Mouse (Mus musculus) gastrocnemius, postnatal 10 days (tissue): Measurements from ENCODE around the gene Zfp64. TPM values are rescaled to one million over a fixed set of nuclear protein-coding genes. Genes with fewer than 3 reads are reported as not detected.
"Not testable (repeated sequence)": the region's sequence is repeated elsewhere in the genome, so short reads cannot be mapped to it uniquely, and the experiment has no call there.

ENCODE experiments used
- DNase-seq: peaks from one replicate; pipeline ENCODE4 v3.0.0; 2021; ENCODE audit warnings: mixed read lengths
- total RNA-seq, 2 experiments: library from RNA; stranded (reverse); gene quantifications; 2 replicates each; pipeline ENCODE4 v1.2.3; 2021

Gene Zfp64
- total RNA-seq, 2 experiments from 2014 or later, result 9.0 to 10.8 TPM

GRCm38 (mm10) chr2:168894738-168895137 lies 60.6 kb downstream of the Zfp64 start:
- DNase-seq, result no peak

- no peak for DNase-seq
Observed at GRCm38 (mm10) chr2:168892057-168892456, 63.3 kb downstream of the Zfp64 start.

- DNase-seq, result no peak
Observed at GRCm38 (mm10) chr2:168884641-168885040, 70.7 kb downstream of the Zfp64 start.

- no peak for DNase-seq
Observed at GRCm38 (mm10) chr2:168882997-168883396, 72.4 kb downstream of the Zfp64 start.

- no peak for DNase-seq
Observed at GRCm38 (mm10) chr2:168881927-168882326, 73.5 kb downstream of the Zfp64 start.

GRCm38 (mm10) chr2:168879573-168879972 lies 75.8 kb downstream of the Zfp64 start:
- no peak for DNase-seq

- DNase-seq, result no peak
Observed at GRCm38 (mm10) chr2:168878708-168879107, 76.7 kb downstream of the Zfp64 start.

- no peak for DNase-seq
Observed at GRCm38 (mm10) chr2:168878158-168878557, 77.2 kb downstream of the Zfp64 start.

- no peak for DNase-seq
Observed at GRCm38 (mm10) chr2:168876631-168877030, 78.8 kb downstream of the Zfp64 start.

- no peak for DNase-seq
Observed at GRCm38 (mm10) chr2:168874498-168874897, 80.9 kb downstream of the Zfp64 start.

- no peak for DNase-seq
Observed at GRCm38 (mm10) chr2:168871767-168872511, 83.4 kb downstream of the Zfp64 start.

GRCm38 (mm10) chr2:168870480-168870879 lies 84.9 kb downstream of the Zfp64 start:
- peak; percentile 24 for DNase-seq

GRCm38 (mm10) chr2:168866942-168867341 lies 88.4 kb downstream of the Zfp64 start:
- DNase-seq, result no peak

GRCm38 (mm10) chr2:168866436-168866835 lies 89.0 kb downstream of the Zfp64 start:
- DNase-seq, result no peak

GRCm38 (mm10) chr2:168864905-168865304 lies 90.5 kb downstream of the Zfp64 start:
- no peak for DNase-seq

GRCm38 (mm10) chr2:168862694-168863093 lies 92.7 kb downstream of the Zfp64 start:
- DNase-seq, result no peak

- no peak for DNase-seq
Observed at GRCm38 (mm10) chr2:168860922-168861740, 94.3 kb downstream of the Zfp64 start.

GRCm38 (mm10) chr2:168860032-168860691 lies 95.2 kb downstream of the Zfp64 start:
- no peak for DNase-seq

- DNase-seq, result no peak
Observed at GRCm38 (mm10) chr2:168856638-168857037, 98.7 kb downstream of the Zfp64 start.

GRCm38 (mm10) chr2:168854777-168855176 lies 100.6 kb downstream of the Zfp64 start:
- no peak for DNase-seq

- not testable (repeated sequence) for DNase-seq
Observed at GRCm38 (mm10) chr2:168853869-168854268, 101.5 kb downstream of the Zfp64 start.

- DNase-seq, result no peak
Observed at GRCm38 (mm10) chr2:168851545-168851944, 103.8 kb downstream of the Zfp64 start.

GRCm38 (mm10) chr2:168848553-168848952 lies 106.8 kb downstream of the Zfp64 start:
- DNase-seq, result no peak
